Mouse (Mus musculus) liver, embryonic 14.5 days (tissue): ENCODE measurements around the gene Esrrg.

ENCODE experiments used
- CTCF ChIP-seq: IDR thresholded peaks from 2 replicates; pipeline ENCODE4 v1.5.1; 2016; ENCODE audit warnings: antibody characterized with exemption, low read depth, control low read depth
- EP300 ChIP-seq: IDR thresholded peaks from 2 replicates; pipeline ENCODE4 v1.6.1; 2016; ENCODE audit warnings: antibody characterized with exemption, low read depth

DNA sequence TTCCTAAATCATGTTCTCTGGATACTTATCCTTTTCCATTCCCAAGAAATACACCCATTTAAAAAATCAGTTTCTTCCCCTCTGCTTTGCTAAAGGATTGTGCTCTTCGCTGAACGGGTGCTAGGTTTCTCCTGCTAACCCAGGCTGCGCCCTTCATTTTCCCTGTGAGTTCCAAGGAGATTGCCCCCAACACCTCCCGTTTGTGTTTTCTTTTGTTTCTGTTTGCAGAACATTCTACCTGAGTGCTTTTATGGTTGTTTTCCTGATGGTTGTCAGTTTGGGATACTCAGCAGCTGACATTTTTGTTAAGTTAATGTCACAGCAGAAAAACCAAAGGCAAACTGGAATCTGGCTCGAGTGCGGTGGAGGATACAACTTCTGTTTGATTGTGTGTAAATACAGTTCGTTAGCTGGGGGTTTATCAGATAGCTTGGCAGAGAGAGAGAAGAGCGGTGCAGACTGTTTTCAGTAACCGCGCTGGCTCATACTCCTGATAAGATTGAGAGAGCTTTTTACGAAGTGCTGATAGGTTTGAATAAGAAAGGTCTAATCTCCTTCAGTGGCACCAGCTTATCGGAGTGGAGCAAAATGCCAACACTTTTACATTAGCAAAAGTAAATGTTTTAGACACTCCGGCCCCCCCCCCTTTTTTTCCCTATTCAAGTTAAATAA is 398.4 kb downstream of the Esrrg start:
- TF ChIP-seq CTCF (no peak), EP300 (no peak)
